29 mouse cellular contexts compared by ENCODE assay signal in genomic region chr6:77950690-77951089, GRCm38 (mm10). TPM values are rescaled to one million over a fixed set of nuclear protein-coding genes. Genes with fewer than 3 reads are reported as not detected.
A peak's percentile ranks its signal among the peaks of the same experiment; 100 is the strongest.
DNase-seq lines count a peak whose midpoint lies in the region; ATAC-seq and TF ChIP-seq lines count a peak whose summit lies in the region.
"Had no signal": no experiment of that assay in that cellular context is flagged by ENCODE, and none has a peak within 500 bp of the region (broad histone marks: within the 10 kb centered on the region; RNA-seq: fewer than 3 reads in every experiment).

No protein-coding gene starts in this region.

- H3K27ac ChIP-seq in cerebellum, adult 2 months (ENCODE audit: insufficient read depth, low read length), result peak overlapping the region; percentile 24
- no peak overlapping the region for H3K27ac ChIP-seq in forebrain, embryonic 16.5 days (ENCODE audit: low read length)
- no peak overlapping the region for H3K27ac ChIP-seq in forebrain, embryonic 10.5 days
- no peak overlapping the region for H3K27ac ChIP-seq in midbrain, embryonic 13.5 days
- H3K27ac ChIP-seq: embryonic facial prominence, embryonic 13.5 days; hindbrain, embryonic 10.5 days; limb, embryonic 12.5 days; liver, embryonic 15.5 days; lung, embryonic 15.5 days; midbrain, embryonic 12.5 days; neural tube, embryonic 12.5 days had no signal

- no peak overlapping the region for H3K4me2 ChIP-seq in forebrain, embryonic 16.5 days (ENCODE audit: low read length)
- no peak overlapping the region for H3K4me2 ChIP-seq in midbrain, embryonic 13.5 days (replicated peaks)
- H3K4me2 ChIP-seq: embryonic facial prominence, embryonic 13.5 days; limb, embryonic 12.5 days; liver, embryonic 15.5 days; lung, embryonic 15.5 days; midbrain, embryonic 12.5 days; neural tube, embryonic 12.5 days had no signal

- no peak overlapping the region for H3K4me3 ChIP-seq in cerebellum, adult 2 months (replicated peaks; ENCODE audit: insufficient read depth, low read depth, low read length)
- no peak overlapping the region for H3K4me3 ChIP-seq in forebrain, embryonic 16.5 days (replicated peaks; ENCODE audit: low read length)
- H3K4me3 ChIP-seq in forebrain, embryonic 10.5 days, result no peak overlapping the region
- no peak overlapping the region for H3K4me3 ChIP-seq in midbrain, embryonic 13.5 days (replicated peaks)
- H3K4me3 ChIP-seq: embryonic facial prominence, embryonic 13.5 days; hindbrain, embryonic 10.5 days; limb, embryonic 12.5 days; liver, embryonic 15.5 days; lung, embryonic 15.5 days; midbrain, embryonic 12.5 days; myocyte; neural tube, embryonic 12.5 days had no signal

- no peaks in the 10 kb centered on the region for H3K9me3 ChIP-seq in forebrain, embryonic 16.5 days (ENCODE audit: control insufficient read depth, low read length)
- H3K9me3 ChIP-seq in forebrain, embryonic 10.5 days, result no peaks in the 10 kb centered on the region
- H3K9me3 ChIP-seq in midbrain, embryonic 13.5 days, result no peaks in the 10 kb centered on the region
- H3K9me3 ChIP-seq: embryonic facial prominence, embryonic 13.5 days; hindbrain, embryonic 10.5 days; limb, embryonic 12.5 days; liver, embryonic 15.5 days; lung, embryonic 15.5 days; midbrain, embryonic 12.5 days; neural tube, embryonic 12.5 days had no signal

- H3K9ac ChIP-seq in forebrain, embryonic 16.5 days (replicated peaks; ENCODE audit: low read depth, low read length), result no peak overlapping the region
- no peak overlapping the region for H3K9ac ChIP-seq in midbrain, embryonic 13.5 days (replicated peaks)
- H3K9ac ChIP-seq: embryonic facial prominence, embryonic 13.5 days; limb, embryonic 12.5 days; liver, embryonic 15.5 days; lung, embryonic 15.5 days; midbrain, embryonic 12.5 days; neural tube, embryonic 12.5 days had no signal

- peak; percentile 28 to 34 for DNase-seq in cerebellum, adult 2 months
- no peak for DNase-seq in cerebellum, postnatal 10 days
- no peak for DNase-seq in forebrain, embryonic 10.5 days (ENCODE audit: extremely low spot score, low spot score)
- DNase-seq in brain, adult 2 months (ENCODE audit: low read depth, low spot score), result peak; percentile 21
- no peak for DNase-seq in adrenal gland, postnatal 14 days
- no peak for DNase-seq in ovary, adult 18-20 months (ENCODE audit: low spot score)
- DNase-seq: adrenal gland, postnatal 25 days; gastrocnemius, postnatal 10 days; heart, postnatal 14 days; kidney, adult 9 months; kidney, postnatal 10 days; thymus, adult 2 months; thymus, postnatal 36 days had no signal

- 0 out of 2 replicates have a peak, but pooled peaks have one; percentile 27 for ATAC-seq in forebrain, embryonic 16.5 days
- peak; percentile 40; the same call in 1 of the 2 replicates for ATAC-seq in midbrain, embryonic 13.5 days
- ATAC-seq: intestine, postnatal 0 days; Patski had no signal

- no peak for TF ChIP-seq CTCF in cerebellum, adult 2 months (IDR thresholded peaks at IDR 0.05; ENCODE audit: borderline replicate concordance, insufficient read depth, low read depth, low read length)

- no peak for TF ChIP-seq POLR2A in cerebellum, adult 2 months (IDR thresholded peaks at IDR 0.05; ENCODE audit: borderline replicate concordance, insufficient read depth, low read length)

- H3K36me3 ChIP-seq in forebrain, embryonic 16.5 days (ENCODE audit: control insufficient read depth, insufficient read depth), result no peaks in the 10 kb centered on the region
- H3K36me3 ChIP-seq in forebrain, embryonic 10.5 days (replicated peaks), result no peaks in the 10 kb centered on the region
- H3K36me3 ChIP-seq in midbrain, embryonic 13.5 days, result no peaks in the 10 kb centered on the region
- H3K36me3 ChIP-seq: embryonic facial prominence, embryonic 13.5 days; hindbrain, embryonic 10.5 days; limb, embryonic 12.5 days; liver, embryonic 15.5 days; lung, embryonic 15.5 days; midbrain, embryonic 12.5 days; neural tube, embryonic 12.5 days had no signal

- H3K4me1 ChIP-seq in cerebellum, adult 2 months (ENCODE audit: control insufficient read depth, insufficient read depth, low read length), result peaks cover 9% of the 10 kb centered on the region
- peaks cover 9% of the 10 kb centered on the region for H3K4me1 ChIP-seq in forebrain, embryonic 16.5 days (replicated peaks; ENCODE audit: control insufficient read depth, insufficient read depth, low read length)
- no peaks in the 10 kb centered on the region for H3K4me1 ChIP-seq in forebrain, embryonic 10.5 days
- peaks cover 14% of the 10 kb centered on the region for H3K4me1 ChIP-seq in midbrain, embryonic 13.5 days (replicated peaks)
- H3K4me1 ChIP-seq: embryonic facial prominence, embryonic 13.5 days; limb, embryonic 12.5 days; liver, embryonic 15.5 days; lung, embryonic 15.5 days; neural tube, embryonic 12.5 days had no signal

- 31% methylated on average over 2 of the region's 2 CpGs for WGBS in cerebellum, adult 2 months
- WGBS in forebrain, embryonic 16.5 days, result 80% methylated on average over 2 of the region's 2 CpGs
- 93% methylated on average over 2 of the region's 2 CpGs for WGBS in forebrain, embryonic 10.5 days
- 86% methylated on average over 2 of the region's 2 CpGs for WGBS in midbrain, embryonic 13.5 days

- H3K27me3 ChIP-seq in cerebellum, adult 2 months (ENCODE audit: control insufficient read depth, insufficient read depth, low read length), result no peaks in the 10 kb centered on the region
- no peaks in the 10 kb centered on the region for H3K27me3 ChIP-seq in forebrain, embryonic 16.5 days (replicated peaks; ENCODE audit: control insufficient read depth, insufficient read depth, low read length)
- H3K27me3 ChIP-seq in forebrain, embryonic 10.5 days (ENCODE audit: poor library complexity, severe bottlenecking), result no peaks in the 10 kb centered on the region
- no peaks in the 10 kb centered on the region for H3K27me3 ChIP-seq in midbrain, embryonic 13.5 days
- H3K27me3 ChIP-seq: embryonic facial prominence, embryonic 13.5 days; limb, embryonic 12.5 days; liver, embryonic 15.5 days; lung, embryonic 15.5 days; midbrain, embryonic 12.5 days; neural tube, embryonic 12.5 days; Patski had no signal

RNA-seq across cellular contexts. Expression of gene Ctnna2, which starts 28.8 kb away (rescaled TPM):
- 48.0 and 49.2 TPM in 2 replicates for polyA plus RNA-seq in cerebellum, adult 2 months (2012; rRNA removed)
- polyA plus RNA-seq in forebrain, embryonic 16.5 days (2015; fragmentation: Nextera tagmentation; extraction: Ambion mirVana), result 130 and 149 TPM in 2 replicates
- 12.8 and 16.1 TPM in 2 replicates for polyA plus RNA-seq in forebrain, embryonic 10.5 days (2016; fragmentation: Nextera tagmentation; extraction: Ambion mirVana)
- 125 and 137 TPM in 2 replicates for polyA plus RNA-seq in midbrain, embryonic 13.5 days (2015; fragmentation: Nextera tagmentation; extraction: Ambion mirVana)
- total RNA-seq in adrenal gland, postnatal 14 days (2021), result 2.2 and 3.3 TPM in 2 replicates
- total RNA-seq: common myeloid progenitor, adult 5-6 weeks; liver, adult 2 months; megakaryocyte progenitor cell, adult 5-6 weeks; MEL had no signal
- polyA plus RNA-seq: liver, adult 2 months; myocyte; Patski had no signal

Comparison
In these comparisons a context has a peak if more than half of its experiments do, and no peak if none do; other contexts are left out.
1. DNase-seq: peak in cerebellum, adult 2 months (2 of 2) and brain, adult 2 months (single experiment); none in cerebellum, postnatal 10 days (0 of 2), forebrain, embryonic 10.5 days (single experiment), adrenal gland, postnatal 14 days (single experiment) and ovary, adult 18-20 months (single experiment).